Mouse (Mus musculus) heart, adult 2 months (tissue): ENCODE results near the gene Coq3.

Experiments used
- CTCF ChIP-seq: fragments of 200-600 bp; IDR thresholded peaks from 2 replicates; pipeline ENCODE4 v1.8.1; 2022; ENCODE audit warnings: antibody characterized with exemption, mild to moderate bottlenecking, moderate library complexity
- POLR2A ChIP-seq: fragments of 200-500 bp; IDR thresholded peaks from 2 replicates; pipeline ENCODE4 v1.6.1; 2011; ENCODE audit warnings: mild to moderate bottlenecking, low read depth, low read length, control low read depth; ENCODE audit not compliant: insufficient read depth

DNA sequence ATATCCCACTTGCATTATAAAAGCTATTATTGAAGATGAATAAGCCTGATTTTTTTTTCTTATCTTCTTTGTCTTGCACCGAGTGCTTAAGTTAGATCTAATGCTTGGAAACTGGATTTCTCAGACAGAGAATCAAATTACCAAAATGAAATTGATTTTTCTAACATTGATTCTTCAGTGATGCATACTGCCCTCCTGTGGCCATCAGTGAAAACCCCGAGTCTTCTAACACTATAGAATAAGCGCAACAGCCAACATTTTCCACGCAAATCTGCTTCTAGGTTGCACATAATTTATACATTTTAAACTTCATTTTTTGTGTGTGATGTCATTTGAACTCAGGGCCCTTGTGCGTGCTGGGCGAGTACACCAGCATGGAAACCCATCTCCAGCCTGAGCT is 72.0 kb downstream of the Coq3 start:
- TF ChIP-seq POLR2A: no peak
- peak; percentile 76 for TF ChIP-seq CTCF
